Mouse (Mus musculus): ENCODE results near the gene Nup107. TPM values are rescaled to one million over a fixed set of nuclear protein-coding genes. Genes with fewer than 3 reads are reported as not detected.

Nup107 gene
- total RNA-seq, 4 experiments from 2014 or later: 16.8 to 20.6 (median 18.3) TPM

DNA sequence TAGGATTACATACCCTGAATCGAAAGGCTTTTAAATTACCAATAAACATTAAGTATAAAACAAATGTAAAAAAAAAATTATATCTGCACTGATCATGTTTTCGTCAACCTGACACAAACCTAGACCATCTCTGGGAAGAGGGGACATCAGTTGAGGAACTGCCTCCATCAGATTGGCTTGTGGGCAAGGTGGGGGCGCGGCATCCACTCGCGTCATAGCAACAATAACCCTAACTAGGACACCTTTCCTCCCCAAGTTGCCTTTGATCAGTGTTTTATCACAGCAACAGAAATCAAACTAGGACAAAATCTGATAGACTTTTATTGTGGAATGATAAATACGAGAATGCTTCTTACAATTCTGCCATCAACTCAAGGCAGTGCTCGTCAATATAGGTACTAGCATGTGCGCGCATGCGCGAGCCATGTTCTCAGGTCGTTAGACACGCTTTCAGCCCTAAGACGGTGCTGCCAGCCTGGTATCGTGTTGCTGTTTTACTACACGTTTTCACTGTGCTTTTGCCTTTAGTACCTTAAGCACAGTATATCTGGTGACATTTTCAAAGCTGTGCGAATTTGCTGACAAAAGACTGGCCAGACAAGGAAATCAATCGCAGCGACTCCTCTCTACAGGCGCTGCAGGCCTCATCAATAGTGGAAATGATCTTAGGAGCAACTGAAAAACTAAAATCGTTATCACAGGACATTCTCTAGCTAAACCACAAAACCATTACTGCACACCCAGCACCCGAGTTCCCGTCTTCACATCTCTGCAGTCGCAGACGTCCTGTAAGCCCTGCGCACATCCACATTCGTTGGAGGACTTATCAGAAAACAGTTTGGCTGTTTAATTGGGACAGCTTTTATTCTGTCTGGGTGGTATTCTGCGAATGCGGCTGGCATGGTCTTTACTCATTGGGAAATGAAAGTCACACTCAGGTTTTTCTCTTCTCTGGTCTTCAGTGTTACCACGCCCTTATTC is 11.7 kb upstream of the Nup107 start:
- no peak for DNase-seq (ENCODE audit: low spot score in 2 of 2)

DNA sequence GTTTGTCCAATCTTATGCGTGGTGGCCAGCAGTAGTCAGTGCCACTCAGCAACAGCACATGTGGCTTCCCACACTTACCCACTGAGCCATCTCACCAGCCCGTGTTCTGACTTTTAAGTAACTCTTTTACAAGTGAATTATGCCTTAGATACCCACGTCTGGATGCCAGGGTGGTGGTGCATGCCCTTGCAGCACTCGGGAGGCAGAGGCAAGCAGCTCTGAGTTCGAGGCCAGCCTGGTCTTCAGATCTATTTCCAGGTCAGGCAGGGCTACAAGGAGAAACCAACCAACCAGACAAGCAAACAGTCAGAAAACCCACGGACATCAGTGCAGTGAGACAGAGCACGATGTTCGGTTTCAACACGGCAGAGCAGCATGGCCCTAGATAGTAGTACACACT is 9.4 kb upstream of the Nup107 start:
- DNase-seq (ENCODE audit: low spot score in 2 of 2): no peak

GRCm38 (mm10) chr10:117799806-117800205 is 7.3 kb upstream of the Nup107 start:
- no peak for DNase-seq (ENCODE audit: low spot score in 2 of 2)

GRCm38 (mm10) chr10:117798436-117799035 is 6.0 kb upstream of the Nup107 start:
- DNase-seq (ENCODE audit: low spot score in 2 of 2): no peak

- no peak for DNase-seq (ENCODE audit: low spot score in 2 of 2)
Observed at GRCm38 (mm10) chr10:117797684-117798083, 5.2 kb upstream of the Nup107 start.

DNA sequence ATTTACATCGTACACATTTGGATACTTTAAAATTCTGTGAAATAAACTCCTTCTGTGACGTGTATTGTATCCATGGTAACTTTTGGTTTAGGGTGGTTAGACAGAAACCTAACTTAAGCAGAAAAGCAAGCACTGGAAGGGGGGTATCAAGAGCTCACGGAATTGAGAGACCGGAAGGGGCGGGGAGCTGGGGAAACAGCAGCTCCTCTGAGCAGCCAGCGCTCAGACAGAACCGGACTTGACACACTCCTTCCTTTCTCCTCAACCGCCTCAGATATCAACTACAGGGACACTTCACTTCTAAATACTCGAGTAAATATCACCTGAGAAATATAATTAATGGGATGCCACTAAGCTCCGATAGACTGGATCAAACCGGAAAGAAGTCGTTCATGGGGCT is 4.6 kb upstream of the Nup107 start:
- DNase-seq (ENCODE audit: low spot score in 2 of 2): no peak

GRCm38 (mm10) chr10:117796181-117796580 is 3.7 kb upstream of the Nup107 start:
- DNase-seq (ENCODE audit: low spot score in 2 of 2): no peak

GRCm38 (mm10) chr10:117795206-117795605 is 2.7 kb upstream of the Nup107 start:
- no peak for DNase-seq (ENCODE audit: low spot score in 2 of 2)

DNA sequence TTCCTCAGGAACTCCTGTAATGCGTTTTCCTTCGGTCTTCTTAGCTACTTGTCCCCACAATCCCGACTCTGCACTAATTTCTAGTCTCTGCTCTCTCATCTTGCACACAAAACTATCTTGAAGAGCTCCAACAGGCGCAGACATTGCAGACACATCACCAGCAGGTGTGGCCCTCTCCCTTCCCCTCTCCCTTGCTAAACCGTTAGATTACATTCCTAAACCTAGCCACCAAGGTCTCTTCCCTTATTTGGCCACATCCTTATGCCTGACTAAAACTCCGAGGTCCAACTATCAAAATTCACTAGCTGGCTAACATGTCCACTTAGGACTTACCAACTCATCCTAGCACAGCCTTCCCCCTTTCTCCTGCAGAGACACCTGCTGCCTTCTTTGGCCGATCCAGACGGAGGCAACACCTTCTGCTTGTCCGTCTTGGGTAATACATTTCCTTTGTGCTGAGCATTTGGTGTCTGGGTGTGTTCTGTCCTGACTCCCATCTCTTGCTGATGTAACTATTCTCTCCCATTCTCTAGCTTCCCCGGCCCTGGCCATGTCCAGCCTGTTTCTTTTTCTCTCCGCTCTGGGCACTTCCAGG is 1.0 kb upstream of the Nup107 start:
- no peak for DNase-seq (ENCODE audit: low spot score in 2 of 2)

DNA sequence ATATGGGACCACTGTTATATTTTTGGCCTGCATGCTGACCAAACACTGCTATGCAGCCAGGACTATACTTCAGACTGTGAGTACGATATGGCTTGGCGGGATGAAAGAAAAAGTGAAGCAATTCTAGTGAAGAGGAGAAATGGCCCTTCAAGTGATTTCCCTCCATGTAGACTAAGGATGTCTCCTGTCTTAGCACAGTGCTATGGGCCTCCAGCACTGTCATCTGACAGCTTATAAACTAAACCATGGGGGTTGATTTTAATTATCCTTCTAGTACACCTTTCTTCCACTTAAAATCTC is 1.4 kb downstream of the Nup107 start:
- DNase-seq (ENCODE audit: low spot score in 2 of 2): no peak

GRCm38 (mm10) chr10:117790421-117791170 is 1.9 kb downstream of the Nup107 start:
- no peak for DNase-seq (ENCODE audit: low spot score in 2 of 2)

- no peak for DNase-seq (ENCODE audit: low spot score in 2 of 2)
Observed at GRCm38 (mm10) chr10:117790011-117790410, 2.5 kb downstream of the Nup107 start.

DNA sequence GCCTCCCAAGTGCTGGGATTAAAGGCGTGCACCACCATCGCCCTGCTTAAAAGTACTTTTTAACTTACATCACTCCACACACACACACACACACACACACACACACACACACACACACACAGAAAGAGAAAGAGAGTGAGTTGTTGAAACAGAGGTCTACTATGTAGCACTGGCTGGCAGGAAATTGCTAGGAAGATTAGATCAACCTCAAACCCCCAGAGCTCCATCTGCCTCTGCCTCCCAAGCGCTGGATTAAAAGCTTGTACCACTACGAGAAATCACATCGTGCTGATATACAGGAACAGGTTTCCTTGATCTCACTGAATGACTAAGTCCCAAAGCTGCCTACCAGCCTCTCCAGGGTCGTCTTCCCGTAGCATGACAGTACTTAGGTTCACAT is 7.9 kb downstream of the Nup107 start:
- DNase-seq (ENCODE audit: low spot score in 2 of 2): no peak

GRCm38 (mm10) chr10:117783786-117784420 is 8.6 kb downstream of the Nup107 start:
- DNase-seq (ENCODE audit: low spot score in 2 of 2): no peak

DNA sequence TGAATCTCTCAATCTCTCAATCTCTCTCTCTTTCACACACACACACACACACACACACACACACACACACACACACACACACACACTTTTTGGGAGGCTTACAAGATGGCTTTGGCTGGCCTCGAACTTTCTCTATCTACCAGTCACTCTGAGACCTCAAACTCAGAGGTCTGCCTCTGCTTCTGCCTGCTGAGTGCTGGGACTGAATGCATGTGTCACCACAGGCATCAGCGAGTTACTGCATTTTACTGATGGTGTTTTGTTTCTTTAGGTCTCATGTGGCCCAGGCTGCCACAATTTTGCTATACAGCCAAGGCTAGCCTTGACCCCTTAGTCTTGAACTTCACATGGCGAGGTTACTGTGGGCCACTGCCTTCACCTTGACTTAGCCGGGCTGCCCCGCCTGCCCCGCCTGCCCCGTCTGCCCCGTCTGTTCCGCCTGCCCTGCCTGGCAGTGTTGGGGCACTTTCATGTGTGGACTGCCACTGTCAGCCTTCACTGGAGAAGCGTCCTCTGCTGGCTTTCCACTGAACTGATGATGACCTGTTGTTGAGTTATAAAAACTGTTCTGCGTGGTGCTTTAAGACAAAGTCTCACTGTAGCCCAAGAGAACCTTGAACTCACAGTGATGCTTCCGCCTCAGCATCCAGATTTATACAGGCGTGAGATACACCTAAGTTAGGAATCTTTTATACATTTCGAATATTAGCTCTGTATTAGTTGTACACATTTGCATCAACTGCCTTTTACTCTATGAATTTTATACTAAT is 9.8 kb downstream of the Nup107 start:
- DNase-seq (ENCODE audit: low spot score in 2 of 2): no peak

GRCm38 (mm10) chr10:117782056-117782455 is 10.4 kb downstream of the Nup107 start:
- no peak for DNase-seq (ENCODE audit: low spot score in 2 of 2)

GRCm38 (mm10) chr10:117781021-117781725 is 11.3 kb downstream of the Nup107 start:
- no peak for DNase-seq (ENCODE audit: low spot score in 2 of 2)

GRCm38 (mm10) chr10:117780306-117780911 is 12.1 kb downstream of the Nup107 start:
- DNase-seq (ENCODE audit: low spot score in 2 of 2): no peak

DNA sequence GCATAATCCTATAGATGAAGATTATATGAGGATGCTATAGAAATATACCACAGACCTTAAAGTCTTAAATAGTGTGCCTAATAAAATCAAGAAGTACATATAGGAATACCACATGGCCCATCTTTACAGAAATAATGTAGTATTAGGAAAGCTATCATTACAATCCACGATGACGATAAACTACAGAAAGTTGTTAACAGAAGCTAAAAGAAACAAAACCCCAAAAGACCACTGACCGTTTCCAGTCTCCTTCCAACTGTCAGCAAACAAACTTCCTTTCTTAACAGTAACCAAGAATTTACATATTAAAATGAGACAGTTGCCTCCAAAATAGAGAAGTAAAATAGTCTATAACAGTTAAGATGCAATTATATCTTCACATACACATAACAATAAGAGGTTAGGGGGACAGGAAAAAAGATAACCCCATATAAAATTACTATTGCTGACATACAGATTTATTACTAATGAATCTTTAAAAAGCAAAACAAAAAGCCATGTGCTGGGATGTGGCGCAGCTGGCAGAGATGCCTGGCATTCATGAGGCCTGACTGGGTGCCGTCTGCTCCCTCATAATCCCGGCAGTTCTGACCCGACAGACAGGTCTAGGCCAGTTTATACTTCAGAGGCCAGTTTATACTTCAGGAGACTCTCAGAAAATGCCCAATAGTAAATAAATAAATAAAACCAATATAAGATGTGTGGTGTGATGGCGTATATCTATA is 12.8 kb downstream of the Nup107 start:
- DNase-seq (ENCODE audit: low spot score in 2 of 2): no peak

Measured in layer of hippocampus, adult 8-10 months (tissue).